Mouse (Mus musculus) forebrain, embryonic 10.5 days (tissue): ENCODE results near the gene Ap3s2. TPM values are rescaled to one million over a fixed set of nuclear protein-coding genes. Genes with fewer than 3 reads are reported as not detected.

Source experiments
- microRNA-seq: library from miRNA; unstranded; fragments of <30 nt; microRNA quantifications from one replicate; pipeline ENCODE4, GENCODE M21; 2017
- polyA plus RNA-seq: library from polyadenylated mRNA; unstranded; fragments of >200 nt; fragmentation: Nextera tagmentation; extraction: Ambion mirVana; gene quantifications from 2 replicates; pipeline ENCODE4 v1.2.1, GENCODE M21; 2016

Ap3s2 gene
- polyA plus RNA-seq, 1 experiment from 2014 or later = 51.2 TPM

Small RNA genes lying within 50 kb of the gene (microRNA-seq; reads per million reads assigned to microRNA genes)
- gene Gm24541 = not detected

Other genes starting within 250 kb of the Ap3s2 start
- 6.3 and 6.4 TPM in 2 replicates for gene Kif7, start 204.9 kb downstream of the Ap3s2 start, polyA plus RNA-seq
- gene Plin1, start 187.7 kb downstream of the Ap3s2 start, polyA plus RNA-seq = not detected in 2 replicates
- 9.6 and 11.0 TPM in 2 replicates for gene Pex11a, start 177.5 kb downstream of the Ap3s2 start, polyA plus RNA-seq
- gene Wdr93, start 177.5 kb downstream of the Ap3s2 start, polyA plus RNA-seq = 0.34 and 0.45 TPM in 2 replicates
- not detected in 2 replicates for gene Mesp1, start 126.9 kb downstream of the Ap3s2 start, polyA plus RNA-seq
- 0.40 and 0.79 TPM in 2 replicates for gene Mesp2, start 109.9 kb downstream of the Ap3s2 start, polyA plus RNA-seq
- gene Anpep, start 59.6 kb downstream of the Ap3s2 start, polyA plus RNA-seq = 2.8 and 4.6 TPM in 2 replicates
- gene Arpin, start 14.7 kb upstream of the Ap3s2 start, polyA plus RNA-seq = 21.1 and 21.7 TPM in 2 replicates
- gene Zfp710, start 104.2 kb upstream of the Ap3s2 start, polyA plus RNA-seq = 33.3 and 33.4 TPM in 2 replicates
- gene Idh2, start 194.7 kb upstream of the Ap3s2 start, polyA plus RNA-seq = 462 and 476 TPM in 2 replicates